Mouse (Mus musculus) megakaryocyte, embryonic 14.5 days (primary cell): ENCODE results near the gene Fhdc1.

Experiments
- FLI1 ChIP-seq: IDR thresholded peaks from 2 replicates; pipeline ENCODE4 v1.6.1; 2012; ENCODE audit warnings: low read length, inconsistent platforms, mixed read lengths
- GATA1 ChIP-seq: IDR thresholded peaks from 3 replicates; pipeline ENCODE4 v1.6.1; 2012; ENCODE audit warnings: mixed read lengths, low read length, inconsistent platforms, borderline replicate concordance

DNA sequence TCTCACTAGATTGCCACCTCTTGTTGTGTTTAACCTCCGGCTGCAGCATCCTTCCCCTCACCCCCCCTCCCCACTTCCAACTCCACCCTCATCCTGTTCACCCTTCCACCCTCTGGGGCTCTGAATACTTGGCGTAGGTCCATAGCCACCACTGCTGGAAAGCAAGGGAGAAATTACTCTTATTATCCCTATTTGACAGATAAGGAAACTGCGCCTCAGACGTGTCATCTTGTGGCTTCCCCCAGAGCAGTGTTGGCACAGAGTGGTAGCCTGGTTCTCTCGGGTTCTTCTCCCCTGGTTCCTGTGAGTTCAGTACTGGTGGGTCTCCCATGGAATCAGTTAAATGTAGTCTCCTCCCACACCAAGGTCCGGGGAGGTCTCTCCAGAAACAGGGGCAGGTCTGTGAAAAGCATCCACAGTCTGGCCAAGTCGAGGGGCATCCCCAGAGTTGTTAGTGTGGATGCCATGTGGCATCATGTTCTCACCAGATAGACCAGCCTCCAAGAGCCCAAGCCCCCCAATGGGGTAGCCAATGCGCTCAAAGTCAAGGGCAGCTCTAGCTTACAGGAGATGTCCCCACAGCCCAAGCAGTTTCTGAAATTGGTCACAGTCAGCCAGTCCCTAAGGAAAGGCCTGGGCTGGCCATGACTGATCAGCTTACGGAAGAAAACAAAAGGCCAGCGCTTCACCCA is 12.7 kb downstream of the Fhdc1 start:
- TF ChIP-seq GATA1 (no peak), FLI1 (no peak)
